In the genomic region with DNA sequence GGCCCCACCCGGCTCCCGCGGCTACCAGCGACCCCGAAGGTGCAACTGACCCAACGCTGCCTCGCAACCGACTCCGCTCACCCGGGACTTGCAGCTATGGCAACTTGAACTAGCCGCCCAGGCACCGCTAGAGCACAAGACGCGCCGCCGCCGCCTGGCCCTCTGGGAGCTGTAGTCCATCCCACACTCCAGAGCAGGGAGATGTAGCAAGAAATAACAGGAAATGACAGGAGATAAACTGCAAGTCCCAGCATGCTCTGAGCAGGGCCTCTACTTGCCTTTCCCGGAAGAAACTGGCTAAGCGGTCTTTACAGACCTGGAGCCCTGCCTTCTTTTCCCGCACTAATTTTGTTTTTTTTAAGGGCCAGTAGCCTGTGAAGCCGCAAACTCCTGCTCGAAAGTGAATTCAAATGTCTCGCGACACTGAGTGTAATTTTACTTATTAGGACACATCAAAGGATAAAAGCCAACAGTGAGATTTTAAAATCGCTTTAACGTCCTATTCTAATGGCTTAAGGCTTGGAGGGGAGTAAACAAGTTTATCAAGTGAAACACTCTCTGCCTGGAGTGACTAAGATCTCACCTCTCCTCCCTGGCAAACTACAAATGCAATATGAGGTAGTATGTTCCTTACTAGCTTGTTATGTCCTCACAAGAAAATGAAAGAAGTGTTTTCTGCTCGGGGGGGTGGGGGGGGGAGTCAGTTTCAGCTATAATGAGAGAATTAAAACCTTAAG, we compare ENCODE assay signal across 8 mouse cellular contexts. TPM values are rescaled to one million over a fixed set of nuclear protein-coding genes. Genes with fewer than 3 reads are reported as not detected.
A peak's percentile ranks its signal among the peaks of the same experiment; 100 is the strongest.
DNase-seq lines count a peak whose midpoint lies in the region; ATAC-seq lines count a peak whose summit lies in the region.

A gene (minus strand): TSS at position 129 of the 737 bp plus-strand sequence.
A gene (plus strand): TSS at position 283 of the 737 bp plus-strand sequence.

- no peaks in the 10 kb centered on the region for H3K9me3 ChIP-seq in lung, embryonic 16.5 days (ENCODE audit: control insufficient read depth, low read length)

- peak within 1 kb of the TSS; percentile 94 for H3K4me2 ChIP-seq in lung, embryonic 16.5 days (ENCODE audit: low read depth, low read length)

- H3K4me3 ChIP-seq in lung, embryonic 16.5 days (ENCODE audit: low read length), result peak within 1 kb of the TSS; percentile 70

- no peaks in the 10 kb centered on the region for H3K27me3 ChIP-seq in lung, embryonic 16.5 days (ENCODE audit: control insufficient read depth, insufficient read depth, low read depth, low read length)

- peak; percentile 99 for ATAC-seq in hematopoietic stem cell, adult 5-6 weeks (replicated peaks in 1 of 2; ENCODE audit: insufficient read depth in 1 of 2, low FRiP score in 2 of 2, low TSS enrichment in 1 of 2, low read depth in 1 of 2, poor library complexity in 2 of 2, severe bottlenecking in 2 of 2)
- ATAC-seq in lung, embryonic 16.5 days (ENCODE audit: low read depth), result peak; percentile 100

- DNase-seq in MEL-GATA-1-ER (ENCODE audit: extremely low read depth, low read depth), result peak; percentile 96
- DNase-seq in cerebellum, adult 8-10 months, result peak; percentile 90
- peak; percentile 92 for DNase-seq in forelimb bud, embryonic 11.5 days (ENCODE audit: low read depth, low spot score)
- peak; percentile 87 for DNase-seq in layer of hippocampus, adult 9-10 months (ENCODE audit: low spot score)
- peak; percentile 68 for DNase-seq in ovary, postnatal 10 days (ENCODE audit: low spot score)
- DNase-seq in thymus, postnatal 10 days (ENCODE audit: low spot score in 2 of 2), result peak; percentile 85 to 86

- H3K4me1 ChIP-seq in lung, embryonic 16.5 days (replicated peaks; ENCODE audit: control insufficient read depth, insufficient read depth, low read length), result peaks cover 4% of the 10 kb centered on the region; the same call in 1 of the 2 replicates

- 2% methylated on average over 27 of the region's 27 CpGs for WGBS in lung, embryonic 16.5 days

- H3K9ac ChIP-seq in lung, embryonic 16.5 days (ENCODE audit: low read length), result peak within 1 kb of the TSS; percentile 71

- no peak within 1 kb of the TSS for H3K27ac ChIP-seq in lung, embryonic 16.5 days (ENCODE audit: low read length)

- H3K36me3 ChIP-seq in lung, embryonic 16.5 days (ENCODE audit: control insufficient read depth, insufficient read depth, low read length), result no peaks in the 10 kb centered on the region

RNA-seq across cellular contexts. Expression of the first gene that starts in this region (rescaled TPM):
- total RNA-seq in hematopoietic stem cell, adult 5-6 weeks (2017), result 33.7 and 45.5 TPM in 2 replicates
- 11.1 and 12.7 TPM in 2 replicates for polyA plus RNA-seq in lung, embryonic 16.5 days (2015; fragmentation: Nextera tagmentation; extraction: Ambion mirVana)

RNA-seq across cellular contexts. Expression of the second gene that starts in this region (rescaled TPM):
- 0.13 TPM in 1 of 2 replicates, not detected in the other for total RNA-seq in hematopoietic stem cell, adult 5-6 weeks (2017)
- 0.19 and 0.20 TPM in 2 replicates for polyA plus RNA-seq in lung, embryonic 16.5 days (2015; fragmentation: Nextera tagmentation; extraction: Ambion mirVana)
